Mouse (Mus musculus) megakaryocyte, embryonic 14.5 days (primary cell): ENCODE results near the gene Cryaa.

Source experiments
- FLI1 ChIP-seq: IDR thresholded peaks from 2 replicates; pipeline ENCODE4 v1.6.1; 2012; ENCODE audit warnings: low read length, inconsistent platforms, mixed read lengths
- GATA1 ChIP-seq: IDR thresholded peaks from 3 replicates; pipeline ENCODE4 v1.6.1; 2012; ENCODE audit warnings: mixed read lengths, low read length, inconsistent platforms, borderline replicate concordance

GRCm38 (mm10) chr17:31672279-31672678 is 5.3 kb upstream of the Cryaa start:
- no peak for TF ChIP-seq GATA1
- TF ChIP-seq FLI1: no peak
